Mouse (Mus musculus) liver, adult (tissue): ENCODE data around the gene Opa3.

ENCODE experiments used
- GATA4 ChIP-seq: IDR thresholded peaks from 2 replicates; pipeline ENCODE4 v1.6.1; 2014; ENCODE audit warnings: mild to moderate bottlenecking, low read length; ENCODE audit not compliant: insufficient replicate concordance

The Opa3 gene

GRCm38 (mm10) chr7:19227883-19228792 lies at the start of gene Opa3:
Opa3 (plus strand) TSS chr7:19228334.
- no peak for TF ChIP-seq GATA4

- TF ChIP-seq GATA4 = no peak
Observed at GRCm38 (mm10) chr7:19178443-19179092, 49.6 kb upstream of the Opa3 start.

- no peak for TF ChIP-seq GATA4
Observed at GRCm38 (mm10) chr7:19179173-19179572, 49.0 kb upstream of the Opa3 start.

- TF ChIP-seq GATA4 = no peak
Observed at GRCm38 (mm10) chr7:19179936-19180335, 48.2 kb upstream of the Opa3 start.

- no peak for TF ChIP-seq GATA4
Observed at GRCm38 (mm10) chr7:19180862-19181429, 47.2 kb upstream of the Opa3 start.

GRCm38 (mm10) chr7:19184250-19184649 lies 43.9 kb upstream of the Opa3 start:
- TF ChIP-seq GATA4 = no peak

GRCm38 (mm10) chr7:19184758-19185157 lies 43.4 kb upstream of the Opa3 start:
- no peak for TF ChIP-seq GATA4

GRCm38 (mm10) chr7:19194676-19195075 lies 33.5 kb upstream of the Opa3 start:
- no peak for TF ChIP-seq GATA4

- TF ChIP-seq GATA4 = no peak
Observed at GRCm38 (mm10) chr7:19196676-19197075, 31.5 kb upstream of the Opa3 start.

- TF ChIP-seq GATA4 = no peak
Observed at GRCm38 (mm10) chr7:19197985-19198384, 30.1 kb upstream of the Opa3 start.

GRCm38 (mm10) chr7:19201660-19202059 lies 26.5 kb upstream of the Opa3 start:
- no peak for TF ChIP-seq GATA4

- TF ChIP-seq GATA4 = no peak
Observed at GRCm38 (mm10) chr7:19202065-19202850, 25.9 kb upstream of the Opa3 start.

- no peak for TF ChIP-seq GATA4
Observed at GRCm38 (mm10) chr7:19208201-19208910, 19.8 kb upstream of the Opa3 start.

GRCm38 (mm10) chr7:19208944-19209472 lies 19.1 kb upstream of the Opa3 start:
- no peak for TF ChIP-seq GATA4
